Mouse (Mus musculus) Muller cell, postnatal 12 days (primary cell): ENCODE results near the gene Arih2.

Source experiments
- DNase-seq: peaks from one replicate; pipeline ENCODE4 v3.0.0-alpha.2; 2015; ENCODE audit errors: inconsistent ontology term

Gene Arih2

DNA sequence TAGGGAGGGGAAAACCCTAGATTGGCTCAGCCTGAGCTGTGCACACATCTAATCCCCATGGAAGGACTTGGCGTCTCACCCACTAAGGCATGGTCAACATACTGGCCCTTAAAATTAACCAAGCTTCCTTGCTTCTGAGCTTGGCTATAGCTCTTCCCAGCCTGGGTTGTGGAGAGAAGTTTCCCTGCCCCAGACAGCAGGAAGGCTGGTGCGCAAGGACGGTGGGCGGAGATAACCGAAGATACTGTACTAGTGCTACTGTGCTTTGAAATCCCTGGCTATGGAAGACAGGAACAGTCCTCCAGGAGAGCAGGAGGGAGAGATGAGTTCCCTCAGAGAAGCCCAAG, 69.9 kb downstream of the Arih2 start:
- DNase-seq: no peak

DNA sequence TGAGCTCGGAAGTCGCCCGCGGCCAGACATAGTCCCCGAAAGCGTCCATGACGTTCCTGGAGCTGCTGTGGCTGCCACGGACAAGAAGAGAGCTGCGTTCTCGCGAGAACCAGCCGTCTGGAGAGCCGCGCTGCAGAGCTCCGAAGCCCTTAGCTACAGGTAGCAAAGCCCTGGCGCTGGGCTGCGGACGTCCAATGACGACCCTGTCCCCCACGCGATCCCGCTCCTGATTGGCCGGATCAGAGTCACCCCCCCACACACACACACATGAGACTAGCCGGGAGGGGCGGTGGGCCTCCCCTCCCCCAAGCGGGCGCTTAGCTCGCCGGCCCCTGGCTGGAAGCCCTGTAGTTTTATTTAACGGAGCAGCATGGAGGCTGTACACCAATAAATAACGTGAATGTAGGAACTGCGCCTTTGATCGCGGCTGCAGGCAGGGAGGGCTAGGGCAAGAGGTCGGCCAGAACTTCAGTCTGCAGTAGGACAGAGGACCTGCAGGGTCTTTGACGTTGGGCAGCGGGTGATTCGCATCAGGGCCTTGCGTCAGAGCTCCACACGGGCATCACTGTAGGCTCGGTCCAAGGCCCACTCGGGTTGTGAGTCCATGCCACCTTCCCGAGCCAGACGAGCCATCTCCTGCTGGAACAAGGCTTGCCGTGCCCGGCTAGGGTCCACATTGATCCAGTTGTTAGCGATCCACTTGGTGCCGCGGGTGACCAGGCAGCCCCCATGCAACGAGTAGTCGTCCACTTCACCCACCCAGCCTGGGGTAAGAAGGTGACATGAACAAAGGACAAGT, 70.4 kb downstream of the Arih2 start, which contains the start of gene Wdr6:
Gene Wdr6, minus strand, starts transcription at position 195 of the 799 bp plus-strand sequence.
- DNase-seq: peak; percentile 96

DNA sequence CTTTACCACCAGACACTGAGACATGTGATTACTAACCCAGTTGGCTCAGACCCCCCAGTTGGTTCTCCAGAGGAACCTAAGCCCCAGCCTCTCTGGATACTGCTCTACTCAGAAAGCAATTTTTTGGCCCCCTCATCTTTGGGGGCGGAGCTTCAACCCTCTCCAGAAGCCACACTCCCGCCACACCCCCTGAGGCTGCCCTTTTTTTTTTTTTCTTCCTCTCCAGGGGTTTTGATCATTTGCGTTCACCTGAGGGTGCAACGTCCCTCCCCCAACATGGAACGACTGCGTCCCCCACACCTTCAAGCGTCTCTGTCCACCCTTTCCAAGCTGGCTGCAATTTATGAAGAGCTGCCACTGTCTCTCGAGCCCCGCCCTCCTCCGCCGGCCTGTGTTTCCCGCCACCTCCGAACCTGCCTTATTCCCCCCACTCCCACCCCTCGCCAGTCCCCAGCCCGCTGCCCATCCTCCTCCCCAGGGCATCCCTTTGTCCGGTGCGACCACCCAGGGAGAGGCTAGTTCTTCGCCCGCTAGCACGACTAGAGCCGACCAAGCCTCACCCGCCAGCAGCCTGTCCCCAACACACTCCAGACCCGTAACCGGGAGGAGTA, 71.1 kb downstream of the Arih2 start:
- peak; percentile 59 for DNase-seq

DNA sequence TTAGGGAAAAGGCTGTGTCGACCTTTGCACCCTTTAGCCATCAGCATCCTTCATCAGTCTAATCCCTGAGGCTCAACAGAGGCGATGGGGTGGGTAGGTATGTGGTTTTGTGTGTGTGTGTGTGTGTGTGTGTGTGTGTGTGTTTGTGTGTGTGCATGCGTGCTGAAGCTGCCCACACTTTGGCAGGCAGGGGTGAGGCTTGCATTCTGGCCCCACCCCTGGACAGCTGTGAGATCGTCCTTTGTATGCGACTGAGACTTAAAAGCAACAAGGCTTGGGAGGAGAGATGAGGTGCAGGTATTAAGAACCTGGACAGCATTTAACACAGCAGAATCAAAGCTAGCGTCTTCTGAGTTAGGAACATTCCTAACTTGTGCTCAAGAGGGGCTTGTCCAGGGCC, 72.2 kb downstream of the Arih2 start:
- no peak for DNase-seq

DNA sequence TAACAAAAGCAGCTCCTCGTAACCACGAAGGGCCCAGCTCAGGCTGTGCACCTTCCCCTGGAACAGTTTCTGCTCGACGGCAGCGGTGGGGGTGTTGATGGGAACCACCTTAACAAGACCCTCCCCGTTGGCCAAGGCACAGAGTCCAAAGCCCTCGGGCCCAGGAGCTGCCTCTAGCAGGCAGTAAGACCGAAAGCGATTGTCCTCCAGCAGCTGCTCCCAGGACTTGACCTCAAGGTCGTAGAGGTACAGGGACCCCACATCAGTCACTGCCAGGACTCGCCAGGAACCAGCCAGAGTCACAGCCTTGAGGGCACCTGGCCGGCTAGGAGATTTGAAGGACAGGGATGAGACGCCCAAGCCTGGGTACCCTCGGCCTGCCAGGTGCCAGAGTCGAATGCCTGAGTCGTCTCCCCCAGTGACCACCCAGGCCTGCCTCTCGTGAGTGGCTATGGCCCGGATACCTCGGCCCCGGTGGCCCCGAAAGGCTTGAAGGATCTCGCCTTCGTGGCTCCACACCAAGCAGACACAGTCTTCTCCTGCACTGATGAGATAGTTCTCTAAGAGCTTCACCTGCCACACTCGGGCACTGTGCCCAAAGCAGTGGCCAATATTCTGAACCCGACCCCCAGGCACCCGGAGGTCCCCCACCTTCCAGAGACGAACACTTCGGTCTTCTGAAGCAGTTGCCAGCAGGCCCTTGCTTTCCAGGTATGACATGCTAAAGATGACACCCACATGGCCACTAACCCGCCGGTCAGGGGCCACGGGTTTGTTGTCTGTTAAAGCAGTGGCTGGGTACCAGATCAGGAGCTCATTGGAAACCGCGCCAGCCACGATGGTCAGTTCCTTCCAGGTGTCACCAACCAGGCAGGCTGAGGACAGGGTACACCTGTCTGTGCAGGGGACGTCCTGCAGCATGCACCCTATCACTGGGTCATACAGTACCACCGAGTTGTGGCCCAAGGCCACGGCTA, 73.6 kb downstream of the Arih2 start:
- DNase-seq: no peak

DNA sequence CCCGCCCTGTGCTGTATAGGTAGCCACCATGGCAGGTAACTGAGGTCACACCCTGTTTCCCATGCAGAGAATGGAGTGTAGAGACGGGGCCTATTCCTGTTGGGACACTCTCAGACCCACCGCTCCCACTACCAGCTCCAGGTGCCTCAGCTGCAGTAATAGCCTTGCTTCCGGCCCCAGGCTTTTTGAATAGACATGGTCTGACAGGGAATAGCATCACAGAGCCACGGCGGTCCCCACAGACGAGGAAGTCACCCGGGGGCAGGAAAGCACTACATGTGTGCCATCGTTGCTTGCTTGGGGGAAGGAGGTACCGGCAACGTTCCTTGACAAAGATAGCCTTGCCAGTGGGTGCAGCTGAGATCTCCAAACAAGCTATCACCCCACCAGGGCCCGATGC, 74.3 kb downstream of the Arih2 start:
- DNase-seq: no peak

DNA sequence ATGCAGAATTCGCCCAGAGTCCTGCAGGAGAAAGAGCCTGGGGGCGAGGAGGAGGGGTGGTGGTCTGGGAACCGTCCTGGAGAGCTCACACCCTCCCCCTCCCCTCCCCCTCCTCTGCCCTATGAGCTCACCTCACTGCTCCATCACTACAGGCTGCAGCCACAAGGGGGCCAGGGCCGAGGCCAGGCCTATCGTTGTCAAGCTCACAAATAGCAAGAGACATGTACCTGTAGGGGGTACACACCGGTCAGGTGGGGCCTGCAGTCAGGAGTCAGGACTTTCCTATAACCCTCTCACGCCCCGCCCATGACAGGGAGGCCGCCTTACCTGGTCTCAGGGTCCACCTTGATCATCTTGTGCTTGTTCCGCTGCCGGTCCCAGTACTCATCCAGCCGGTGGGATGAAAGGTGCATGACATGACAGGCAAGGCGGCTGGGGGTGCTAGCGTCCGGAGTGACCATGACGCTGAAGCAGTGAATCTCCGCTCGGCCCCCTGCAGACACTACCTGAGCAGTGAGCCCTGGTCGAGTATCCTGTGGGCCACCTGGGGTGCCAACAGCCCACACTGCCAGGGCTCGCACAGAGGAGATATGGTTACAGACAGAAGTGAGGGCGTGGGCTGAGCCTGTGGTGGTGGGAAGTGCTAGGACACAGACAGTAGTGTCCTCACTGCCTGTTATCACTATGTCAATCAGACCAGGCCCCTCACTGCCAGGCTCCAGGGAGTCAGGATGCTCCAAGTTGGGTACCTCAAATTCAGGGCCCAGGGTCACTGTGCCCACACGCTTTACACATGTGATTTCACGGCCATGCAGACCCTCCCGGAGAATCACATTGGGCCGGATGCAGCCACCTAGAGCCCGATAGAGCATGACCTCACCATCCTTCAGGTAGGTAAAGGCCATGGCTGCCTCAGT, 75.2 kb downstream of the Arih2 start:
- DNase-seq: peak; percentile 75

DNA sequence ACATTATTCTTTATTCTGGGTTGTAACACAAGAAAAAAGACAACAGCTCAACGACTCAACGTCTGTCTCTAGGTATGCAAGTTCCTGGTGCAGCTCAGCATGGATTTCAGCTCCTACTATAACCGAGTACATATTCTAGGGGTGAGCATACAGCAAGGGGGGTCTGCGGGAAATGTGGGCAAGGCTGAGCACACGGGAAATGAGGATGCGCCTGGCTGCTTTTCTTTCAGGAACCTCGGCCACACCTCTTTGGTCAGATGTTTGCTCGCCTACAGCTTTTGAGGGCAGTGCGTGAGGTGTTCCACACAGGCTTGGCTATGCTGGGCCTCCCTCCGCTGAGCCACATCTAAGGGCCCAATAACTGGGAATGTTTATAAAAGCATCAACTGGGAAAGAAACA, 76.9 kb downstream of the Arih2 start:
- no peak for DNase-seq

DNA sequence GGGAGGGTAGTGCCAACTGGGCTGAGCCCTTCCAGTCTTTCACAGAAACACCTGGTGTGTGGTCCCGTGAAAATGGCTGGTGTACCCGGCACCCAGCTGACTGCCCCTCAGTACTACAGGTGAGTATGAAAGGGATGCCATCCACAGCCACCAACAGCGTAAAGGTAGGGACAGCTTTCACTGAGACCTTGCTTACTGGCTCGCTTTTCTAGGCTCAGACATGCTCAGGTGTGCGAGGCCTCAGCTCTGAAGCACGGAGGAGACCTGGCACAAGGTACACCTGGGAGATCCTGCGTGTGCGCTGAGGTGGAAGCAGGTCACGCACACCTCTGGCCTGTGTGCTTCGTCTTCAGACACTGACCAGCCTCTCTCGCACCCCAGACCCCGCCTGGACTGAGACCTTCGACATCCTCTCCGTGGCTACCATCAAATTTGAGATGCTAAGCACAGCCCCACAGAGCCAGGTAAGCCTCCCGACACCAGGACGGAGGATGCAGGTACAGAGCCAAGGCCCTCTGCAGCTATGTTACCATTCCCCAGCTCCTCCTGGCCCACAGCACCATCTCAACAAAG, 77.7 kb downstream of the Arih2 start:
- no peak for DNase-seq

DNA sequence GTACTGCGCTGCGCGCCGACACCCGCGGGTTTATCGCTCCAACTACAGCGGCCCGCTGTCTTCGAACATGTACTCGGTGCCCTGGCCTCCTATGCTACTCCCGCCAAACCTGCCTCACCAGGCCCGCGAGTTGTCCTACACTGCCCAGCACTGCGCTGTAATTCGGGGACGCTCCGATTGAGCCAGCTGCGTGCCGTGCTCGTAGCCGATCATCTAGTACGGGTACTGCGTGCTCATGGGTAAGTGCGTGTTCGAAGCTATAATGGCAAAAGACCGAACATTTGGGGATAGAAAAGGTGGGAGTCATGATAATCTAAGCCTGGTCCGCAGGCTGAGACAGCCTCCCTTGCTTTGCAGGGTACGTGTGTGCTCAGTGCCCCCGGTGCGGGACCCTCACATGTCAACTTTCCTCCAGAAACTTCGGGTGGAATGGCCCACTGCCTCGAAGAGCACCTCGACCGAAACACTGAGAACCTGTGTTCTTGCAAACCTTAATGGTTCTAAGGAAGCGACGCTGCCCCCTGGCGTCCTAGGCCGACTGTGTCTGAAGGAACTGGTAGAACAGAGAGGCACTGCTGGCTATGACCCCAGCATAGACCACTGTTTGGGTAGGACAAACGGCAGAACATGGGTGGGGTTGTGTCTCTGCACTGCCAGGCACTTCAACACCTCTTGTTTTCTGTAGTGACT, 78.8 kb downstream of the Arih2 start:
- peak; percentile 75 for DNase-seq

DNA sequence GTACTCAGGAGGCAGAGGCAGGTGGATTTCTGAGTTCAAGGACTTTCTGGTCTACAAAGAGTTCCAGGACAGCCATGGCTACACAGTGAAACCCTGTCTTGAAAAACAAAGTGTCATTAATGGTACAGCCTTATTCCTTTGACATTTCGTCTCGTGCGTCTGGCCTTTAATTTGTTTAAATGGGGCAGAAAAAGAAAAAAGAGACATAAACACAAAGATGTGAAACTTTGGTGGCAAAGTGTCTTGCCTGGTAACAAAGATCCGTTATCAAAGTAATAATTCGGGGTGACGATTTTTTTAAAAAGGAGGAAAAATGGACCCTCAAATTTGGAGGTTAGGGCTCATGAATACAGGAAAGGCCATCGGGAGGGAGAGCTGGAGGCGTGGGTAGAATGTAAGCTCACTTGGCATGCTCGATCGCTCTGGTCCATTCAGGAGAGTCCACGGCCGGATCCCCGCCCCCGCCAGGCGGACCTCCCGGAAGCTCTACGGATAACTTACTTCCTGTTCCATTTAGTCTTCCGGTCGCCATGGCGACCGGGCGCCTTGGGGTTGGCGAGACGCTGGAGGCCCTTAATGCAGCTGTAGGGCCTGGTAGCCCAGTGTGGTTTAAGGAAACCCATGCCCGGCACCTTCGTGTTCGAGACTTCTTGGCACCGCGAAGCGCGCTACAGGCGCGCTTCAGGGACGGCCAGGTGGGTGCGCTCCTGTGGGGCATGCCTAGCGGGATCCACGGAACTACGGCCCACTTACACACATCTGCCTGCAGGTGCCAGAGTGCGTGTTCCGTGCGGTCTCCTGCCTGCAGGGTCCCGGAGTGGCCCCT, 79.6 kb downstream of the Arih2 start, which contains the start of gene Dalrd3:
Gene Dalrd3, plus strand, starts transcription at position 506 of the 826 bp plus-strand sequence.
- DNase-seq: peak; percentile 98

DNA sequence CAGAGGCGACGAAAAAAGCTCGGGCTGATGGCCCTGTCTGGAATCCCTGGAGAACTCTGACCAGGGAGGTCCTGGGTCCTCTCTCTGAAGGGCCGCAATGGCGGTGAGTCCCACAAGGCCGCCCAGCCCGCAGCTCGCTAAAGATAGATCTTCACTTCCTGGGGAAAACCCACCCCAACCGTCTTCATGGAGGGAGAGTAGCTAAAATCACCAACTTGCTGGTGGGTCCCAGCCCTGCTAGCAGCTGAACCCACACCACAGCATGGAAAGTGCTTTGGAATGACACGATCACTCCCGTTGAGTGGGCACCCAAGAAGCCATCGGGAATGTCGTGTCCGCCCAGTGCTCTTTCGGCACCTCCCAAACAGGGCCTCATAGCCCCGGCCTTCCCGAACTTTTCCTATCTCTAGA, 80.7 kb downstream of the Arih2 start:
- no peak for DNase-seq

DNA sequence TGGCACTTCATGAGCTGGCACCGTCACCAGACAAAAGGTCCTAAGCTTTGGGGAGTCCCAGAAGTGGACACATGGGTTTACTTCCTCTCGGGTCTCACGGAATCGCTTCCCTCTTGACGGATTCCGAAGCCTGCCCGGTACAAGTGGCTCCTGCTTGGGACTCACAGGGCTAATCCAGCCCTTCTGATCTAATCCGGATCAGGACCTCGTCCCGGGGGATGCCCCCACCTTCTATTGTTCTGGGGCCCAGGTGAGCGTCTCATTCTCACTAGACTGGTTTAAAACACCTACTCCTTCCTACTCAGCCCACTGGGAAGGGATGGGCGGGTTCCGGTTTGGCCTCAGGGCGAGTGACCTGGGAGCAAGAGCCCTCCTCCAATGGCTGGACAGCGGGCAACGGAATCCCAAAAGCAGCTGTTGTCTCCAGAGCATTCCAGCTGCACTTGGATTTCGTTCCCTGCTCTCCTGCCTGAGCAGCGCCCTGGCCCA, 81.2 kb downstream of the Arih2 start:
- DNase-seq: no peak

DNA sequence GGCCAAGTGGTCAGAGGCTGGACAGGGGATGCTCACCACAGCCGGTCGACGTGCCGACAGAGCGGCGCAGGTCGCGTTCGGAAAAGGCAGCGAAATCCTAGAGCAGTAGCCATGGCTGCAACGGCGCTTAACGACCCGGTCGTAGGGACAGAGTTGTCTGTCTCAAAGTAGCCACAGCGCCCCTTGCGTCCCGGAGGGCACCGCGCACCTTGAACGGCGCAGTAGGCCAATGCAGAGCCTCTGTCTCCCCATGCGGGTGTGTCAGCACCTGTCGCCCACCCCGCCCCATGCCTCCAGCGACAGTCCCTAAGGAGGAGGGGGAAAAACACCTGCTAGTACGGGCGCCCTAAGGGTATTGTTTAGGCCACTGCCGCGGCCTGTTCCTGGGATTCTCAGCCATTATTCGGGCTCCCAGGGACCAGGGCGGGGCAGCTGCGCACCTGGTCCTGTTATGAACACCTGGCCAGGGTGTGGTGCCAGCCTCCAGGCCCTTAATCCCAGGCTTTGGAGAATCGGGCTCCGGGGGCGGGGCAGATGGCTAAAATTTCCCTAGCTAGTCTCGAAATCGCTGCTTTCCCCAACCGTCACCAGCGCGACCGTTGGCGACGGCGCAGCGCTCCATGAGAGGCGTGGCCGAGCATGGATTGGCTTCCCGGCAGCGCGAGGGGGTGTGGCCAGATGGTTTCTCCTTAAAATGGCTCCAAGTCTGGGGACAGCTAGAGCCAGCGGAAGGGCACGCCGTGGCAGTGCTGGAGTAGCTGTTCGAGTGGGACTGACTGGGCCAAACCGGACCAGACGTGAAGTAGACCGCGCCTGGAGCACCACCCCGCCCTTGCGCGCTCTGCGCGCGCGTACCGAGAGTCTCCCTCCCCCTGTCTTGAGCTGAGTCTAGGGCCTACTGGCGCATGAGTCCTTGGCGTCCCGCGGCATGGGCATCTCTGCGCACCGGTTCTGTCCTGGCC, 82.1 kb downstream of the Arih2 start, which contains the start of gene Ndufaf3:
Gene Ndufaf3, minus strand, starts transcription at position 620 of the 962 bp plus-strand sequence.
- DNase-seq: peak; percentile 97

DNA sequence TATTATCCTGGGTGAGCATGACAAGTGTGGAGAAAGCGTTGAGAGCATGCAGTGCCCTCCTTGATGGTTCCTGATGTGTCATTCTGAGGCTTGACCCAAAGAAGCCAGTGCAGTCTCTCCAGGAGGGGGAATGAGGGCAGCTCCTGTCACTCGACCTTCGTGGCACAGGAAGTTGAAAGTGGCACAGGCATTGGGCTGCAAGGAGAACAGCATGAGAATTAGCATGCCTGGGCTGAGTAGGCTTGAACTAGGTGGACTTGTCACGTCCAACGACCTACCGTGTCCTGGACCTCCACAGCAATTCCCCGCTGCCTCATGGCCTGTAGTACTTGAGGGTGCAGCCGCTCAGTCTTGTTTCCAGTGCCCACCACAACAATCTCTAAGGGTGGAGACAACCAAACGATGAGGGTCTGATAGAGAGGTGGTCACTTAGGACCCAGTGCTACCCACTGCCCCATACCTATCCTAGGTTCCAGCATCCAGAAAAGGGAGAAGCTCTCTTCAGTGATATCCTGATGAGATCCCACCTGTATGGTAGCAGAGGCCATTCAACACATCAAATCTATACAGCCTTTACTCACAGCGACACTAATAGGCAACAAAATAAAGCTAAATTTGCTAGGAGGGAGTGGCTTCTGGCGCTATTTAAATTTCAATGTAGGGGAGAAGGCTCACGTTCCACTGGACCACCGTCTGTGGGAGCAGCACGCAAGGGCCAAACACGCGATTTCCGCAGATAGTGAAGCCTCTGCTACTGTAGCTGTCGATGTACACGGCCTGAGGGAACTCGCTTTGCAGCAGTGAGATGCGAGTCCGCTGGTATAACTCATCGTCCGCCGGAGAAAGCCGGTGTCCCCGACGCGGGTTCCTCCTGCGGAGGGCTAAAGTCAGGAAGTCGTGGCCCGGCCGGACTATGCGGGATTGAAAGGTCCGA, 83.0 kb downstream of the Arih2 start:
- DNase-seq: no peak

DNA sequence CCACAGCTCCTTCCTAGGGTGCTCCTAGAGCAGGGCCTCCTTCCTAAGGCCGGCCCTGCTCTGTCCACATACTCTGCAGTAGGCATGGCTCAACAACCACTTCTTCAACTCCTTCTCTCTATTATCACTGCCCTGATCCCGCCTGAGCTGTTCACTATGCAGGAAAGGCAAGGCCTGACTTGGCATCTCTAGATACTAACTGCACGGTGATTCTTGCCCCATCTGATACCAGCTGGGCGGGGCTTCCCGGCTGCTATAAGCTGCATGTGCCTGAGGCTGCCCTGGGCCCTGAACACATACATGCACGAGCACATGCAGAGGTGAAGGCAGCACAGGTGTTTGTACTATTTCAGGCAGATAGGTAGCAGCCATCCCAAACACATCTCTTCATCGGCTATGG, 85.1 kb downstream of the Arih2 start:
- DNase-seq: no peak

DNA sequence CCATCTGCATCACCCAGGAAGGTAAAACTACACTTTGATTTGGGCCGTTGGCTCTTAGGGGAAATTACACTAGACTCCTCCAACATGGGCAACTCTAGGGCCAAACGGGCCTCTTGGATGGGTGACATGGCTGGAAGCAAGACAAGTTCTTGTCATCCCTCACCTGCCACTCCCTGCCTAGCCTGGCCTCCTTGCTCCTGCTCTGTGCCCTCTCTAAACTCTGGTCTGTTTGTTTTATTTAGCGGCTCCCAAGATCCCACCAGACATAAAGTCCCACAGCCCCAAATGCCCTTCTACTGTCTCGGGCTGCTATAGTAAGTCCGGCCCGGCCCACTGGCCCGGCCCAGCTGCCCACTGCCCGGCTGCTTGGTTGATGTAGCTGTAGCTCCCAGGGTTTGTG, 85.5 kb downstream of the Arih2 start:
- DNase-seq: no peak
